Mouse (Mus musculus) duodenum, adult 2 months (tissue): ENCODE data around the gene Guca1b. TPM values are rescaled to one million over a fixed set of nuclear protein-coding genes. Genes with fewer than 3 reads are reported as not detected.

Experiments
- polyA plus RNA-seq: library from polyadenylated mRNA; depleted of rRNA; stranded (reverse); fragments of >200 nt; gene quantifications from 2 replicates; pipeline ENCODE4 v1.2.3, GENCODE M21; 2012; ENCODE audit warnings: low replicate concordance; rRNA removed

Gene Guca1b
- 0.61 and 1.0 TPM in 2 replicates for polyA plus RNA-seq

GRCm38 (mm10) chr17:47385145-47385544, at the start of gene Guca1b:
Gene Guca1b (plus strand): TSS chr17:47385393.

GRCm38 (mm10) chr17:47368401-47369086, 16.6 kb upstream of the Guca1b start, which contains the start of gene Mrps10:
Gene Mrps10 (plus strand): TSS chr17:47368887.

GRCm38 (mm10) chr17:47400451-47400850, 15.3 kb downstream of the Guca1b start, which contains the start of gene Guca1a:
Gene Guca1a (minus strand): TSS chr17:47400584.

GRCm38 (mm10) chr17:47436156-47436906, 51.1 kb downstream of the Guca1b start, which contains the start of gene AI661453:
Gene AI661453 (plus strand): TSS chr17:47436615.

GRCm38 (mm10) chr17:47436907-47437547, 51.8 kb downstream of the Guca1b start, which contains the start of gene 1700001C19Rik:
Gene 1700001C19Rik (minus strand): TSS chr17:47437376.

Other genes with a start within 250 kb of the Guca1b start
- 9.9 and 14.2 TPM in 2 replicates for gene Mrps10, start 16.5 kb upstream of the Guca1b start, polyA plus RNA-seq
- gene Guca1a, start 15.2 kb downstream of the Guca1b start, polyA plus RNA-seq = 2.0 and 4.0 TPM in 2 replicates
- 12.2 and 21.8 TPM in 2 replicates for gene AI661453, start 51.2 kb downstream of the Guca1b start, polyA plus RNA-seq
- gene 1700001C19Rik, start 52.0 kb downstream of the Guca1b start, polyA plus RNA-seq = 0.13 and 0.34 TPM in 2 replicates
- gene Taf8, start 116.9 kb downstream of the Guca1b start, polyA plus RNA-seq = 7.9 and 9.1 TPM in 2 replicates
- 58.8 and 63.9 TPM in 2 replicates for gene Ccnd3, start 119.7 kb downstream of the Guca1b start, polyA plus RNA-seq
- 3.6 and 4.3 TPM in 2 replicates for gene Bysl, start 226.1 kb downstream of the Guca1b start, polyA plus RNA-seq
- 7.5 and 8.3 TPM in 2 replicates for gene Med20, start 226.2 kb downstream of the Guca1b start, polyA plus RNA-seq
- gene Gm20517, start 226.2 kb downstream of the Guca1b start, polyA plus RNA-seq = 1.2 TPM in 1 of 2 replicates, not detected in the other
- gene Usp49, start 245.3 kb downstream of the Guca1b start, polyA plus RNA-seq = 3.6 and 7.2 TPM in 2 replicates